Mouse (Mus musculus) megakaryocyte, adult 5-6 weeks (primary cell): Measurements from ENCODE around the gene Hoxd3. TPM values are rescaled to one million over a fixed set of nuclear protein-coding genes. Genes with fewer than 3 reads are reported as not detected.

Source experiments
- ATAC-seq: 2 replicates; pipeline ENCODE4 v1.8.0; 2016; ENCODE audit warnings: mild to moderate bottlenecking, inconsistent platforms; ENCODE audit not compliant: poor library complexity, severe bottlenecking
- total RNA-seq, 2 experiments: library from RNA; stranded (forward) in 1 of 2; stranded (reverse) in 1 of 2; fragments of 153-499, 151-499 nt in 1 of 2; fragments of 221-1000, 200-1000 nt in 1 of 2; gene quantifications; 2 replicates each; pipeline versions ENCODE4 v1.2.3 to v1.2.4; 2015 to 2017

Hoxd3 gene
- total RNA-seq, 2 experiments from 2014 or later, result 0.26 TPM; not detected in 1

DNA sequence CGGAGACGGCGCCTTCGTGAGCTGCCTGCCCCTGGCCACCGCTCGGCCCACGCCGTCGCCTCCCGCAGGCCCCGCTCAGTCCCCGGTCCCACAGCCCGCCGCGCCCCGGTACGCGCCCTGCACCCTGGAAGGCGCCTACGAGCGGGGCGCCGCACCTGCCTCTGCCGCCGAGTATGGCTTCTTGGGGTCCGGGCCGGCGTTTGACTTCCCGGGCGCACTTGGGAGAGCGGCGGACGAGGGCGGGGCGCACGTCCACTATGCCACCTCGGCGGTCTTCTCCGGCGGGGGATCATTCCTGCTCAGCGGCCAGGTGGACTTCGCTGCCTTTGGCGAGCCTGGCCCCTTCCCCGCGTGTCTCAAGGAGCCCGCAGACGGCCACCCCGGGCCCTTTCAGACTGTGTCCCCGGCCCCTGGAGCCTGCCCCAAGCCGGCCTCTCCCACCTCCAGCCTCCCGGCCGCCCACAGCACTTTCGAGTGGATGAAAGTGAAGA lies 51.6 kb downstream of the Hoxd3 start:
- no peak for ATAC-seq

DNA sequence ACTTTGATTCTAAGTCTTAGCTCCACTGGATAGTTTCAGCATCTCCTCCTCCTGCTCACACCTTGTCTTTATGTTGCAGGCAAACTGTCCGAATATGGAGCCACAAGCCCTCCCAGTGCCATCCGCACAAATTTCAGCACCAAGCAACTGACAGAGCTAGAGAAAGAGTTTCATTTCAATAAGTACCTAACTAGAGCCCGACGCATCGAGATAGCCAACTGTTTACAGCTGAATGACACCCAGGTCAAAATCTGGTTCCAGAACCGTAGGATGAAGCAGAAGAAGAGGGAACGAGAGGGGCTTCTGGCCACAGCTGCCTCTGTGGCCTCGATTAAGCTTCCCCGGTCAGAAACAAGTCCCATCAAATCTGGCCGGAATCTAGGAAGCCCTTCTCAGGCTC lies 52.2 kb downstream of the Hoxd3 start:
- ATAC-seq, result no peak

DNA sequence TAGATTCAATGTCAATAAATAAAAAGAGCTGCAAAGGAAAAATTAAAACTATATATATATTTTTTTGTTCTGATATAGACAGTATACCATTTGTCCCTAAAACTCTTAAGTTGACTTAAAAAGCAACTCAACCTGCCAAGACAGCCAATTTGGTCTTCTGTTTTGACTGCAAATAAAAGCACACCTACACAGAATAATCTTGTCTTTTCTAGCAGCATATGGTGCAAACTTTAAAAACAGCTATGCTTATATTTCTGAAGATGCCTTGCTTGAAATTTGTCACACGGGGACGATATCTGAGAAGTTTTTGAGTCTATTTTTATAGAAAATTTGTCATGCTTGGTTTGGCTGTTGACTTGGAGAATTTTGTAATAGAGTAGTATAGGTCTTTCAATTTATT lies 62.6 kb downstream of the Hoxd3 start:
- no peak for ATAC-seq

DNA sequence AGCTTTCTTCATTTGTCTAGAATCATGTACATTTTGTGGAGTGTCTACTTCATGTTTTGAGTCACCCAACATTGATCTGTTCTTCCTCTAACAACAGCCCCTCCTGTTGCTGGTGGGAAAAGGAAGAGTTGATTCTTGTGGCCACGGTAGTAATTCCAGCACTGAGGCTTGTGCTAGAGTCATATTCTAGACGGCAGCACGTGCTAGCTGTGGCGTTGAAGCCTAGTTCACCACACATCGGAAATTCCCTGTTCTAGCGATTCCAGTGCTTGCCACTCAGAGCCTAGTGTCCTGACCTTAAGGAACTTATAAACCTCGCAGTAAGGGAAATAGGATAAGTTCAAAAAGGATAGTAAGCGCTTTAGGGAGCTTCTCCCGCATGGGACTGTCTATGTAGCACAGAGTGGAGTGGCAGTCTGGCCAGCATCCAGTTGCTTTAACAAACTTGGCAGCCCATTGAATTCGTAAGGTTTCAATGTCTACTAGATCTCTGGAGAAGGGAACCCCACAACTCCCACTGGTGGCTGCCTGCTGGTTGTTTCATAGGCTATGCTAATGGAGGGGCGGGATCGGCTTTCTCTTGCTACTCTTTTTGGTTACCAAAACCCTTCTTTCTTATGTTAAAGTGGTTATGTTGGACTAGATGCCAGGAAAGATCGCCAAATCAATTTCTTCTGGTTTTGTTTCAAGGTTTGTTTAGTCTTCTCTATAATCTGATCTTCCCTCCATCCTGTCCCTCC lies 66.0 kb downstream of the Hoxd3 start:
- no peak for ATAC-seq

DNA sequence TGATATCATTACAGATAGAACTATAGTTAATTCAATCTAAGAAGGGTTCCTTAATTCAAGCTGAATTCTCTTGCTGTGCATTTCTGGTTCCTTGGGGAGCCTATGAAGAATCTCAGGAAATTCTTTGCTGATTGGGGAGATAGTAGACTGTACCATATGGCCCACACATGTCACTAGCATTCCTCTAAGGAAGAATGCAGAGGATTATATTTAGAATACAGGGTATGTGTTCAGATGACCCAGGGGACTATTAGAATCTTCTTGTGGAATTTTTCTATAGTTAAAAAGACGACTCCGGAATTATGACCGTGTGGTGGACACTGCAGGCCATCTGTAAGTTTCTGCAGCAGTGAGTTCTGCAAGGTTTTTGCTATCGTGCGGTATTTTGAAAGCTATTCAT lies 69.7 kb downstream of the Hoxd3 start:
- ATAC-seq, result no peak

DNA sequence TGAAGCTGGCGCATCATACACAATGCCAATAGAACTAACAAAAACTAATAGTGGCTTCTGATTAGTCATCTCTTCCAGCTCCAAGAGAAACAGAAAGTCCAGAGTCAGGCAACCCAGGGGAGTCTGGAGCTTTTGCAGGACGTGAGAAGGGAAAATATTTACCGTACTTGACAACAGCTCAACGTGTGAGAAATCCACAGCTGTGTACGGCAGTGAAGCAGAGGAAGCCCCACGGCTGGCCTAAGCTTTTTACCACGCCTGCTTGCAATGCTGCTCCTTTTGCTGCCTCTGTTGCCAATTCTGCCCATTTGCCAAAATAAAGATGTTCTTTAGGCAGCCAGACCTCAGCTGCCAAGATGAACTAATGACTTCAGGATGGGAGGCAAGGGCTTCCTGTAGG lies 83.8 kb downstream of the Hoxd3 start:
- no peak for ATAC-seq

Other genes starting within 250 kb of the Hoxd3 start
- 31.9 and 33.1 TPM in 2 replicates for gene Lnpk, start 132.5 kb upstream of the Hoxd3 start, total RNA-seq (2015)
- 33.2 and 44.9 TPM in 2 replicates for gene Lnpk, start 132.5 kb upstream of the Hoxd3 start, total RNA-seq (2017)
- gene Evx2, start 52.4 kb upstream of the Hoxd3 start, total RNA-seq (2015), result not detected in 2 replicates
- not detected in 2 replicates for gene Evx2, start 52.4 kb upstream of the Hoxd3 start, total RNA-seq (2017)
- not detected in 2 replicates for gene Hoxd13, start 43.6 kb upstream of the Hoxd3 start, total RNA-seq (2015)
- not detected in 2 replicates for gene Hoxd13, start 43.6 kb upstream of the Hoxd3 start, total RNA-seq (2017)
- not detected in 2 replicates for gene Hoxd12, start 36.9 kb upstream of the Hoxd3 start, total RNA-seq (2015)
- not detected in 2 replicates for gene Hoxd12, start 36.9 kb upstream of the Hoxd3 start, total RNA-seq (2017)
- gene Hoxd11, start 32.4 kb upstream of the Hoxd3 start, total RNA-seq (2015), result not detected in 2 replicates
- gene Hoxd11, start 32.4 kb upstream of the Hoxd3 start, total RNA-seq (2017), result not detected in 2 replicates
- gene Hoxd10, start 20.0 kb upstream of the Hoxd3 start, total RNA-seq (2015), result not detected in 2 replicates
- gene Hoxd10, start 20.0 kb upstream of the Hoxd3 start, total RNA-seq (2017), result not detected in 2 replicates
- gene Hoxd9, start 14.2 kb upstream of the Hoxd3 start, total RNA-seq (2015), result not detected in 2 replicates
- gene Hoxd9, start 14.2 kb upstream of the Hoxd3 start, total RNA-seq (2017), result not detected in 2 replicates
- gene Hoxd8, start 7.3 kb upstream of the Hoxd3 start, total RNA-seq (2015), result not detected in 2 replicates
- not detected in 2 replicates for gene Hoxd8, start 7.3 kb upstream of the Hoxd3 start, total RNA-seq (2017)
- not detected in 2 replicates for gene Hoxd4, start within 50 bp of the Hoxd3 start, total RNA-seq (2015)
- gene Hoxd4, start within 50 bp of the Hoxd3 start, total RNA-seq (2017), result not detected in 2 replicates
- not detected in 2 replicates for gene Gm28230, start 14.8 kb downstream of the Hoxd3 start, total RNA-seq (2015)
- gene Gm28230, start 14.8 kb downstream of the Hoxd3 start, total RNA-seq (2017), result not detected in 2 replicates
- not detected in 2 replicates for gene Hoxd1, start 51.1 kb downstream of the Hoxd3 start, total RNA-seq (2015)
- not detected in 2 replicates for gene Hoxd1, start 51.1 kb downstream of the Hoxd3 start, total RNA-seq (2017)
- gene Mtx2, start 113.9 kb downstream of the Hoxd3 start, total RNA-seq (2015), result 51.5 and 56.0 TPM in 2 replicates
- 13.4 and 15.6 TPM in 2 replicates for gene Mtx2, start 113.9 kb downstream of the Hoxd3 start, total RNA-seq (2017)